Mouse (Mus musculus): ENCODE results near the gene Trim17.

Gene Trim17

GRCm38 (mm10) chr11:58990794-58991193 lies 36.3 kb downstream of the Trim17 start:
- no peak for DNase-seq (ENCODE audit: extremely low spot score, low spot score)

- no peak for DNase-seq (ENCODE audit: extremely low spot score, low spot score)
Observed at GRCm38 (mm10) chr11:58991911-58992310, 37.4 kb downstream of the Trim17 start.

- DNase-seq (ENCODE audit: extremely low spot score, low spot score), result no peak
Observed at GRCm38 (mm10) chr11:58993091-58993670, 38.7 kb downstream of the Trim17 start.

- DNase-seq (ENCODE audit: extremely low spot score, low spot score), result peak; percentile 56
Observed at GRCm38 (mm10) chr11:58994337-58994826, 39.9 kb downstream of the Trim17 start.

GRCm38 (mm10) chr11:58995061-58995806 lies 40.7 kb downstream of the Trim17 start:
- DNase-seq (ENCODE audit: extremely low spot score, low spot score), result no peak

GRCm38 (mm10) chr11:58995807-58996370 lies 41.4 kb downstream of the Trim17 start:
- DNase-seq (ENCODE audit: extremely low spot score, low spot score), result no peak

- DNase-seq (ENCODE audit: extremely low spot score, low spot score), result no peak
Observed at GRCm38 (mm10) chr11:58997541-58997940, 43.1 kb downstream of the Trim17 start.

- no peak for DNase-seq (ENCODE audit: extremely low spot score, low spot score)
Observed at GRCm38 (mm10) chr11:58999158-58999557, 44.7 kb downstream of the Trim17 start.

- no peak for DNase-seq (ENCODE audit: extremely low spot score, low spot score)
Observed at GRCm38 (mm10) chr11:58999830-59000229, 45.3 kb downstream of the Trim17 start.

- DNase-seq (ENCODE audit: extremely low spot score, low spot score), result no peak
Observed at GRCm38 (mm10) chr11:59000635-59001034, 46.1 kb downstream of the Trim17 start.

- DNase-seq (ENCODE audit: extremely low spot score, low spot score), result no peak
Observed at GRCm38 (mm10) chr11:59002327-59003079, 48.0 kb downstream of the Trim17 start.

- peak; percentile 23 for DNase-seq (ENCODE audit: extremely low spot score, low spot score)
Observed at GRCm38 (mm10) chr11:59015052-59015451, 60.6 kb downstream of the Trim17 start.

Measured in neural tube, embryonic 10.5 days (tissue).